In genomic region chr19:46499836-46500580, GRCm38 (mm10) we compare ENCODE assay signal across 8 mouse cellular contexts. TPM values are rescaled to one million over a fixed set of nuclear protein-coding genes. Genes with fewer than 3 reads are reported as not detected.
DNase-seq lines count a peak whose midpoint lies in the region; ATAC-seq lines count a peak whose summit lies in the region.

No protein-coding gene starts in this region.

- ATAC-seq in erythroblast, adult 5-6 weeks (replicated peaks; ENCODE audit: low FRiP score, poor library complexity, severe bottlenecking) = peak; percentile 50
- peak; percentile 84 for ATAC-seq in kidney, embryonic 15.5 days (replicated peaks; ENCODE audit: low FRiP score)
- peak; percentile 60 for ATAC-seq in monocyte, adult 5-6 weeks (replicated peaks; ENCODE audit: insufficient number of reproducible peaks, low FRiP score, low TSS enrichment, poor library complexity, severe bottlenecking)

- under 1% methylated on average over 48 of the region's 52 CpGs for WGBS in heart, embryonic 10.5 days
- under 1% methylated on average over 51 of the region's 52 CpGs for WGBS in kidney, embryonic 15.5 days

- H3K4me1 ChIP-seq in heart, embryonic 10.5 days = peaks cover 29% of the 10 kb centered on the region
- H3K4me1 ChIP-seq in kidney, embryonic 15.5 days = peaks cover 20% of the 10 kb centered on the region

- H3K9ac ChIP-seq in kidney, embryonic 15.5 days = peak overlapping the region; percentile 99

- DNase-seq in B cell, adult 2 months = peak; percentile 95 to 97
- peak; percentile 100 for DNase-seq in brain, adult 2 months (ENCODE audit: low read depth, low spot score)
- peak; percentile 100 for DNase-seq in heart, embryonic 10.5 days (ENCODE audit: low spot score)
- DNase-seq in liver = peak; percentile 99
- DNase-seq in spleen, postnatal 4 days (ENCODE audit: low spot score in 2 of 2) = peak; percentile 94

- H3K4me3 ChIP-seq in heart, embryonic 10.5 days = peak overlapping the region; percentile 94
- H3K4me3 ChIP-seq in kidney, embryonic 15.5 days (replicated peaks) = peak overlapping the region; percentile 95

- peaks cover 5% of the 10 kb centered on the region for H3K36me3 ChIP-seq in heart, embryonic 10.5 days
- H3K36me3 ChIP-seq in kidney, embryonic 15.5 days = peaks cover 5% of the 10 kb centered on the region

- no peaks in the 10 kb centered on the region for H3K27me3 ChIP-seq in heart, embryonic 10.5 days (ENCODE audit: insufficient read depth, poor library complexity, severe bottlenecking)
- no peaks in the 10 kb centered on the region for H3K27me3 ChIP-seq in kidney, embryonic 15.5 days

- no peaks in the 10 kb centered on the region for H3K9me3 ChIP-seq in heart, embryonic 10.5 days
- H3K9me3 ChIP-seq in kidney, embryonic 15.5 days (replicated peaks) = no peaks in the 10 kb centered on the region

- H3K4me2 ChIP-seq in kidney, embryonic 15.5 days = peak overlapping the region; percentile 75

- peak overlapping the region; percentile 99 for H3K27ac ChIP-seq in heart, embryonic 10.5 days
- peak overlapping the region; percentile 100 for H3K27ac ChIP-seq in kidney, embryonic 15.5 days

RNA-seq across cellular contexts. Expression of gene Trim8, which starts 1.5 kb away (rescaled TPM):
- total RNA-seq in erythroblast, adult 5-6 weeks (2015; ENCODE audit: low replicate concordance) = 5.4 and 6.1 TPM in 2 replicates
- total RNA-seq in erythroblast, adult 5-6 weeks (2017; ENCODE audit: low replicate concordance) = 2.0 and 6.4 TPM in 2 replicates
- polyA plus RNA-seq in heart, embryonic 10.5 days (2016; fragmentation: Nextera tagmentation; extraction: Ambion mirVana) = 17.6 and 22.0 TPM in 2 replicates
- 24.6 and 28.7 TPM in 2 replicates for polyA plus RNA-seq in kidney, embryonic 15.5 days (2015; fragmentation: Nextera tagmentation; extraction: Ambion mirVana)
- total RNA-seq in monocyte, adult 5-6 weeks (2017) = 35.4 to 50.0 TPM (median 39.9 TPM) in 3 replicates

Comparison
In these comparisons a context has a peak if more than half of its experiments do, and no peak if none do; other contexts are left out.
1. Peak in every context shown above with its lines: DNase-seq, ATAC-seq, H3K4me3 ChIP-seq and H3K27ac ChIP-seq.